Comparison of ENCODE assay signal across 8 mouse cellular contexts in the genomic region with DNA sequence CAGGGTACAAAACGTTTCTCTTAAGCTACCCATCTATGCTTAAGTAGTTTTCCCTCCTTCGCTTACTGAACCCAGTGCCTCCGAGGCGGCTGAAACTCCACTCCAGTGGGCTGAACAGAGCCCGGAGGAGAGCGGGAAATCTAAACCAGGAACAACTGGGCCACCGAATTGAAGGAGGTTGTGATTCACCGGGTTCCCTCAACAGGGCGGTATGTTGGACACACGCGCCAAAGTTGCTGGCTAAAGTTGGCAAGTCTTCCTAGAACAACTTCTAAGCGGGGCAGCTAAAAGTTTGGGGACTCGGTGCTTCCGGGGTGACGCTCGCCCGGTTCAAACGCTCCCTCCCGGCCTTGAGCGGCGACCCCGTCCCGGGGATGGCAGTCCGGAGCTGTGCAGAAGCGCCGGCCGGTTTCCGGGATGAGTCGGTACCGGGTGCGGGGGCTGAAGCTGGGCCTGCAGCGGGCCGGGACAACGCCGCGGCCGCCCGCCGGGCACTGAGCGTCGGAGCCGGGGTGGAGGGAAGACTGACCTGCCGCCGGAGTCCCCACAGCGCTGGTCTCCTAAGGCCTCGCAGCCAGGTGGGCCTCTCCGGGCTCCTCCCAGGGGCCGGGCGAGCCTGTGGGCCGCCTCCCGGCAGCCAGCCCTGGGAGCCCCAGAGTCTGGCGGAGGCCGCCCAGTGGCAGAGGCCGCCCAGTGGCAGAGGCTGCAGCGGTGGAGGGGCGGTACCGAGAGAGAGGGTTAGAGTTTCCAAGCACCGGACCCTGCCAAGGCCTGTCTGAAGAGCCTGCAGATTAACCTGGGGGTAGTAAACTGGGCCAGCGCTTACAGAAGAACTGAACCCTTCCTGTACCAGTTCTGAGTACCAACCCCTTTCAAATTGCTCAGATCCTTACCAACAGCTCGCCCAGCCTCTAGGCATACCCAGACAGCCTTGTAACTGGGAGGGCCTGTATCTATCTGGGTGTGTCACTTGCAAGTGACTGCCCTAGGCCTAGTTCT. TPM values are rescaled to one million over a fixed set of nuclear protein-coding genes. Genes with fewer than 3 reads are reported as not detected.
DNase-seq lines count a peak whose midpoint lies in the region; ATAC-seq lines count a peak whose summit lies in the region.

Gene Gm6899, plus strand, starts transcription at position 181 of the 999 bp plus-strand sequence.
Gene Vrk2, minus strand, starts transcription at position 939 of the 999 bp plus-strand sequence.

- H3K4me2 ChIP-seq in hindbrain, embryonic 15.5 days: peak within 1 kb of the TSS; percentile 84

- peak within 1 kb of the TSS; percentile 41 for H3K9ac ChIP-seq in hindbrain, embryonic 15.5 days

- DNase-seq in ZHBTc4 (ENCODE audit: low read depth, low spot score) (peak; percentile 90), MN1 (ENCODE audit: low spot score) (no peak)
- peak; percentile 33 to 38 for DNase-seq in cerebellum, postnatal 14 days
- peak; percentile 79 for DNase-seq in gastrocnemius, adult 18-20 months (ENCODE audit: low spot score)
- DNase-seq in left cerebral cortex, postnatal 4 days: peak; percentile 58
- DNase-seq in midbrain, embryonic 10.5 days (ENCODE audit: low spot score): peak; percentile 86
- DNase-seq in skeletal muscle tissue, adult 2 months (ENCODE audit: low read depth, low spot score): peak; percentile 72

- H3K27ac ChIP-seq in hindbrain, embryonic 15.5 days (replicated peaks): no peak within 1 kb of the TSS; the same call in 1 of the 2 replicates
- peak within 1 kb of the TSS; percentile 96 for H3K27ac ChIP-seq in midbrain, embryonic 10.5 days (replicated peaks)

- peak within 1 kb of the TSS; percentile 50 for H3K4me3 ChIP-seq in hindbrain, embryonic 15.5 days
- H3K4me3 ChIP-seq in midbrain, embryonic 10.5 days: peak within 1 kb of the TSS; percentile 82

- no peaks in the 10 kb centered on the region for H3K36me3 ChIP-seq in hindbrain, embryonic 15.5 days
- no peaks in the 10 kb centered on the region for H3K36me3 ChIP-seq in midbrain, embryonic 10.5 days

- under 1% methylated on average over 60 of the region's 60 CpGs for WGBS in hindbrain, embryonic 15.5 days
- WGBS in midbrain, embryonic 10.5 days: under 1% methylated on average over 60 of the region's 60 CpGs

- H3K27me3 ChIP-seq in hindbrain, embryonic 15.5 days: no peaks in the 10 kb centered on the region
- H3K27me3 ChIP-seq in midbrain, embryonic 10.5 days (ENCODE audit: low read depth, poor library complexity, severe bottlenecking): no peaks in the 10 kb centered on the region

- intact Hi-C loops in left cerebral cortex, postnatal 4 days (cut with DNase I): loop anchor here (10.0 kb wide), 1 partner anchor 181 kb away; no protein-coding TSS in a partner anchor

- peaks cover 8% of the 10 kb centered on the region for H3K4me1 ChIP-seq in hindbrain, embryonic 15.5 days (replicated peaks)
- peaks cover 38% of the 10 kb centered on the region for H3K4me1 ChIP-seq in midbrain, embryonic 10.5 days

- H3K9me3 ChIP-seq in hindbrain, embryonic 15.5 days: no peaks in the 10 kb centered on the region
- no peaks in the 10 kb centered on the region for H3K9me3 ChIP-seq in midbrain, embryonic 10.5 days (replicated peaks)

- peak; percentile 98 for ATAC-seq in hindbrain, embryonic 15.5 days (ENCODE audit: low FRiP score, low read depth)

RNA-seq across cellular contexts. Expression of gene Gm6899, which starts in this region (rescaled TPM):
- not detected for total RNA-seq in gastrocnemius, adult 18-20 months (2021)
- polyA plus RNA-seq in hindbrain, embryonic 15.5 days (2015; fragmentation: Nextera tagmentation; extraction: Ambion mirVana): not detected in 2 replicates
- total RNA-seq in left cerebral cortex, postnatal 4 days (2021): not detected
- 0.43 TPM in 1 of 2 replicates, not detected in the other for polyA plus RNA-seq in midbrain, embryonic 10.5 days (2016; fragmentation: Nextera tagmentation; extraction: Ambion mirVana)

RNA-seq across cellular contexts. Expression of gene Vrk2, which starts in this region (rescaled TPM):
- total RNA-seq in gastrocnemius, adult 18-20 months (2021): 1 to 10 TPM; 7.0 to 7.4 TPM
- polyA plus RNA-seq in hindbrain, embryonic 15.5 days (2015; fragmentation: Nextera tagmentation; extraction: Ambion mirVana): 3.3 and 3.8 TPM in 2 replicates
- total RNA-seq in left cerebral cortex, postnatal 4 days (2021): 1 to 10 TPM; 2.5 to 4.5 TPM
- polyA plus RNA-seq in midbrain, embryonic 10.5 days (2016; fragmentation: Nextera tagmentation; extraction: Ambion mirVana): 29.8 and 30.6 TPM in 2 replicates
